Mouse (Mus musculus): ENCODE data around the gene Olfr1329. TPM values are rescaled to one million over a fixed set of nuclear protein-coding genes. Genes with fewer than 3 reads are reported as not detected.
"Not testable (repeated sequence)": the region's sequence is repeated elsewhere in the genome, so short reads cannot be mapped to it uniquely, and the experiment has no call there.

The Olfr1329 gene
- polyA plus RNA-seq (2012): not detected in 2 replicates

DNA sequence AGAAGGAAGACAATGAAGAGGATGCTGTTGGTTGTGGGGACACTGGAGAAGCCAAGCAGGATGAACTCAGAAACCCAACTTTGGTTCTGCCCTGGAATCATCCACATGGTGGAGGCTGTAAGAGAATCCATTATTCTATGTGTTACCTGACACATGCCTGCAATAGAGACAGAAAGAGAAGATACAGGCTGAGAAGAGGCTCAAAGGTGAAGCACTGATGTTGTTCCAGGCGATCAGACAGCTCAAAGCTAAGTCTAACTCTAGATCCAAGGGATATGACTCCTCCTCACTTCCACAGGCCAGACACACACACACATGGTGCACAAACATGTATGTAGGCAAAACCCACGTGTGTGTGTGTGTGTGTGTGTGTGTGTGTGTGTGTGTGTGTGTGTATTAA is at the start of gene Olfr1329:
Gene Olfr1329 (minus strand): TSS at position 101 of the 400 bp plus-strand sequence.
- not testable (repeated sequence) for TF ChIP-seq GATA1 (IDR thresholded peaks at IDR 0.05; ENCODE audit: low read length)

DNA sequence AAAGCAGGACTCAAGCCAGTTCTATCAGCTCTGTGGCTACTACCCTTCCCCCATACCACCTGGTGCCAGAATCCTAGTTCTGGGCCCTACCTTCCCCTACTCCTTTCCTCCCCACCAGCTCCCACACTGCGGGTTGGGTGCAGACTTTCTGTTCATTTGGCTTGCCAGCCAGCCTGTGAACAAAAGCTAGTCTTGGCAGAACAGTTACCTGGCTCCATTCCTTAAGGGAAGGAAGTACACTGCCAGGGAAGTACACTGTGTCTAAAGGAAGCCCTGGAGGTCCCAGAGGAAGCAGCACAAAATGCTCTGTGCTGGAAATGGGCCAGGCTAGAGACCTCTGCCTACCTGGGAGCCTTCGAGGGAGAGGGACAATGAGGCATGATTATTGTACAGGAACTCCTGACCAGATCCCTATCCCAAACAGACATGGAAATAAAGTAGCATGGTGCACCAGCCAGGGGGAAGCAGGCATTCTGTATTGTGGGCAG is 43.9 kb upstream of the Olfr1329 start, which contains the start of gene Lao1:
Gene Lao1 (plus strand): TSS at position 438 of the 488 bp plus-strand sequence.
- no peak for TF ChIP-seq GATA1 (IDR thresholded peaks at IDR 0.05; ENCODE audit: low read length)

DNA sequence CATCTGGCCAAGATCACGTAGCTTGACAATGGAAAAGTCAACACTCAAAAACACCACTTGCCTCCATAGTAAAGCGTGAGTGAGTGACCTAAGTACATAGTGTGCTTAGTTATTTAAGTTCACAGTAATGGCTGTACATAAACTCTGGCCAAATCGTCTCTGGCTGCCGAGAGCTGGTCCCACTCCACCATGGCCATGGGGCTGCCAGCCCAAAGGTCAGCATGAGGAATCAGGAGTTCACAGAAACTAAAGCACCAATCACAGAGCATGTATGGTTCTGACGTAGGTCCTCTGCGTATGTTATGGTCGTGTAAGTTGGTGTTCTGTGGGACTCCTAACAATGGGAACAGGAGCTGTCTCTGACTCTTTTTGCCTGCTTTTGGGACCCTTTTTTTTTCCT is 41.5 kb upstream of the Olfr1329 start:
- TF ChIP-seq GATA1 (IDR thresholded peaks at IDR 0.05; ENCODE audit: low read length): no peak

DNA sequence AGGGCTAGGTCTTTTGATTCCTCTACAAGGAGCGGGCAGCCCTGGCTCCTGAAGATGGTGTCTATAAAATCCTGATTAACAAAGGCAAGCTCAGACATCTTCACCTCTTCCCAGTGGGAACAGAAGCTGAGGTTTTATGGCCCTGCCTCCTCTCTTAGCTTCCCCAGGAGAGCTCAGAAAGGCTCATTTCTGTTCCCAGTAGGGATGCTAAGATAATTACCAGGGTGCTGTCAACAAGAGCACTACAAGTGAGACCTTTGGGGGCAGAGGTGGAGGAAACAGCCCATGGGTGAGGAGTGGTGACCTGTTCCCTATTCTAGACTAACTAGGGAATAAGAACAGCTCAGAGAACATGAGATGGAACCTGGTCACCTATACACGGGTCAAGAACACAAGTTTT is 21.2 kb upstream of the Olfr1329 start, which contains the start of gene Olfr1328:
Gene Olfr1328 (minus strand): TSS at position 101 of the 400 bp plus-strand sequence.
- no peak for TF ChIP-seq GATA1 (IDR thresholded peaks at IDR 0.05; ENCODE audit: low read length)

DNA sequence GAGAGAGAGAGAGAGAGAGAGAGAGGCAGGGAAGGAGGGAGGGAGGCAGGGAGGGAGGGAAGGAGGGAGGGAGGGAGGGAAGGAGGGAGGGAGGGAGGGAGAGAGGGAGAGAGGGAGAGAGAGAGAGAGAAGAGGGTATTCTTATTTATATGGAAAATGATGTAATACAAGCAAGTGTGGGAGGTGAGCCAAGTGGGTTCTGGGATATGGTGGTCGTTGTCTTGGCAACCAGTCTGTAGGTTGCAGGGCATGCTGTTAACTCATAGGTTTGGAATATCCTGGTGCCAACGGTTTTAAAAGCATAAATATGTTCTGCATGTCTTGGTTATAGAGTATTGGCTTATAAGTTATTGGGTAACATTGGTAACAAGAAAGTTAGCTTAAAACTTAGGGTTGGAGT is 15.3 kb downstream of the Olfr1329 start:
- TF ChIP-seq GATA1 (IDR thresholded peaks at IDR 0.05; ENCODE audit: low read length): no peak

DNA sequence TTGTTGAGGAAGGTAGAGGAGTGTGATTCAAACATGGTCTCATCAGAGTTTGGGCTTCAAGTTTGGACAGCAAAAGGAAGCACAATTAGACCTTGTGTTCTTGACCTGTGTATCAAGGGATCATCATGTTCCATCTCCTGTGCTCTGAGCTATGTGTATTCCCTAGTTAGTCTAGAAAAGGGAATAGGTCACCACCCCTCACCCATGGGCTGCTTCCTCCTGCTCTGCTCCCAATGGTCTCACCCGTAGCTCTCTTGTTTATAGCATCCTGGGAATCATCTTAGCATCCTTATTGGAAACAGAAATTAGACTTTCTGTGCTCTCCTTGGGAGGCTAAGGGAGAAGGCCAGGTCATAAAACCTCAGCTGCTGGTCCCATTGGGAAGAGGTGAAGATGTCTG is 29.0 kb downstream of the Olfr1329 start, which contains the start of gene Olfr1330:
Gene Olfr1330 (plus strand): TSS at position 301 of the 400 bp plus-strand sequence.
- TF ChIP-seq GATA1 (IDR thresholded peaks at IDR 0.05; ENCODE audit: low read length): no peak

DNA sequence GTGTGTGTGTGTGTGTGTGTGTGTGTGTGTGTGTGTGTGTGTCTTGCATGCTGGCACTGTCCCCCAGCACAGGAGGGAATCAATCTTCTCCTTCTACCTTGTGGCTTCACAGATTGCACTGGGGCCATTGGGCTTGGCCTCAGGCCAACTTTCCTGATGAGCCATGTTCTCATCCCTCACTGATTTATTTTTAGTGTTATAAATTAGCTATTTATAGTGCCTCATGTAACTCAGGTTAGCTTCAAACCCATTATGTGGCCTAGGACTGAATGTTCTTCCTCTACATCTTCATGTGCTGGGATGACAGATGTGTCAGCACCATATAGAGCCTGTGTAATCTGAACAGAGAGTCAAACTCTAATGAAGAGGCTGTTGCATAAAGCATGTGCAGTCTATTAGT is 49.7 kb downstream of the Olfr1329 start:
- no peak for TF ChIP-seq GATA1 (IDR thresholded peaks at IDR 0.05; ENCODE audit: low read length)

Other genes starting within 250 kb of the Olfr1329 start
- not detected in 2 replicates for gene Olfr1342, start 224.7 kb downstream of the Olfr1329 start, polyA plus RNA-seq (2012)
- not detected in 2 replicates for gene Olfr1341, start 213.9 kb downstream of the Olfr1329 start, polyA plus RNA-seq (2012)
- not detected in 2 replicates for gene Olfr1340, start 197.3 kb downstream of the Olfr1329 start, polyA plus RNA-seq (2012)
- gene Olfr1339, start 185.3 kb downstream of the Olfr1329 start, polyA plus RNA-seq (2012): not detected in 2 replicates
- gene Olfr1338, start 158.7 kb downstream of the Olfr1329 start, polyA plus RNA-seq (2012): not detected in 2 replicates
- gene Olfr1337, start 134.9 kb downstream of the Olfr1329 start, polyA plus RNA-seq (2012): not detected in 2 replicates
- gene Olfr1335, start 107.5 kb downstream of the Olfr1329 start, polyA plus RNA-seq (2012): not detected in 2 replicates
- not detected in 2 replicates for gene Olfr1333, start 81.2 kb downstream of the Olfr1329 start, polyA plus RNA-seq (2012)
- not detected in 2 replicates for gene Olfr1331, start 52.8 kb downstream of the Olfr1329 start, polyA plus RNA-seq (2012)
- gene Olfr1330, start 28.9 kb downstream of the Olfr1329 start, polyA plus RNA-seq (2012): not detected in 2 replicates
- gene Olfr1328, start 21.1 kb upstream of the Olfr1329 start, polyA plus RNA-seq (2012): not detected in 2 replicates
- gene Lao1, start 44.1 kb upstream of the Olfr1329 start, polyA plus RNA-seq (2012): not detected in 2 replicates
- 62.4 and 63.7 TPM in 2 replicates for gene Slc2a1, start 191.2 kb upstream of the Olfr1329 start, polyA plus RNA-seq (2012)